Mouse (Mus musculus) embryo, embryonic 10 days (tissue): ENCODE results near the gene Llph.

ENCODE experiments used
- DNase-seq: peaks from one replicate; pipeline ENCODE4 v3.0.0-alpha.2; 2015; ENCODE audit warnings: low spot score

Gene Llph

DNA sequence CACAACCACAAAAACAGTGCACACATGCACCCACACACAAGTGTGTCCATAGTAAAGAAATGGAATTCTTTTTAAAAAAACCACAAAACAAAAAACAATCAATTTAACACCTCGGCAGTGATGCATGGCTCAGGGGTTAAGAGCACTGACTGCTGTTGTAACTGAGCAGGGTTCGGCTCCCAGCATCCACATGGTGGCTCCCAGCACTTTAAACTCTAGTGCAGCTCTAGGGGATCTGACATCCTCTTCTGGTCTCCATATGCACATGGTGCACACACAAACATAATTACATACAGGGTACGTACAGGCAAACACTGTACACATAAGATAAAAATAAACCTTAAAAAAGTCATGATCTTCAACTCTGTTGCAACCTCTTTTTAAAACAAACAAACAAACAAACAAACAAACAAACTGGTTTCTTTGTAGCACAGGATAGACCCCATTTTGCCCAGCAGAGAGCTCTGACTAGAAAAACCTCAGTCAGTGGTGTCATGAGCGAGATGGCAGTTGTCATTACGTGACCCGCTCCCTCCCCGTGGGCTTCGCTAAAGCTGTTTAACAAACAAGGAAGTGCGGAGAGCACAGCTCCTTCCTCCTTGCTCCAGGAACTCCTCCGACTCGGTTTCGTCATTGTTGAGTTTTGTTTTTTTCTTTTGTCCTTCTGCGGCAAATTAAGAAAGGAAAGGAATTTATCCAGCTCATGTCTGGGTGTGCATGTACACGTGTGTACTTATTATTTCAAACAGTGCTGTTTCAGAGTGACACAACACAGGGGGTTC, 7.1 kb upstream of the Llph start:
- DNase-seq: no peak

DNA sequence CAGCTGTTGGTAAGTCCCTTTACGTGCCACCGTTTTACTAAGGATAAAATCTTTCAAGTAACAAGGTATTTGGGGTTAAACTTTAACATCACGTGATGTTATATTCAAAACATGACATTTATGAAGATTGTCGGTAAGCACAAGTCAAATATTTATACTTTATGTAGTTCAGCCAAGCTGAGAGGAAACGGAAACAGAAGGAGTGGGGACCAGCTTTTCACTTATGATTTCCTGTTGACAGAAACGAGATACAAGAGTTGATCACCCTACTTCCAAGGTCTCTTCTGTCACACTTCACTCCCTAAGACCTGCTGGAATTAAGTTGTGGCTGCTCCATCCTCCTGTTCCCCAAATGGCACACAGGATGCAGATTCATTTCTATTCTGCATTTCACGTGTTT, 6.1 kb upstream of the Llph start:
- DNase-seq: no peak

DNA sequence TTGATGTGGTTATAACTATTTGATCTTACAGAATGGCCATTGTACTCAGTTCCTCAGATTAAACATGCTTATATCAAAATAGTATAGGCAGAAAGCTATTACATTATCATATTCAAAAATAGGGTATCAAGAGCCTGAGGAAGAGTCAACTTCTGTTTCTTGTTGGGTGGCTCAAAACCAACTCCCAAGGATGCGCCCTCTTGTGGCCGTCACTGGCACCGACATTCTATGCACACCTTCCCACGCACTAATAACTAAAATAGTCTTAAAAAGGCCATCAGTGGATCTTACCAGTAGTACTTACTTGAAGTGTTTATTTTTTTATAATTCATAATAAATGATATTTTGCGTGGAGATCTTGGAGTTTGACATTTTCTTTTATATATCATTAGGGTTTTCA, 4.8 kb downstream of the Llph start:
- peak; percentile 87 for DNase-seq

DNA sequence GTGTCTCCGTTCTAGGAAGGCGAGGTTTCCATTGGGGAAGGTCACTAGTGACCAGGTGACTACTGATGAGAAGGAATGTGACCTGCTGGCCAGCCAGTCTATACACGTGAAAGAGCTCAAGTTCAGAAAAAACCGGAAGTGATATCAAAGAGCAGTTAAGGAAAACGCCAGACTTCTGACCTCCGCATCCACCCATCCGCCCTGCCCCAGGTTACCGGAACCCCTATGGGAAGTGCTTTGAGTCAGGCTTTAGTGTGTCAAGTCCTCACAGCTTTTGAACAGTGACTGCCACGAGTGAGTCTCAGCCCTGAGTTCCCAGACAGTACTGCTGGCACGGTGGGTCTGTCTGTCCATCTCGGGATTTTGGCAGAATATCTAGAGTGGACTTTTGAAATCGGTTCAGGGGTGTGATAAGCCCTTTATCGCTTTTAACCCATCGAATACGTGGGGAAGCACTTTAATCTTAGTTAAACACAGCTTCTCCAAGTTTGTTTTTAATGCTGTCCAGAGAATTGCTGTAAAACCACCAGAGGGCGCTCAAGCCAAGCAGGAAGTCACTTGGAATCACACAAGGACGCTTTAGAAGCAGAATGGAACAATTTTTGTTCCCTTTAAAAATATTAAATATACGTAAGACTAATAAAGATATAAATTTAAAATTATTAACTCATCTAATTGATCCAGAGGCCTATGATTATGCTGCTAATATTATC, 6.9 kb downstream of the Llph start:
- DNase-seq: peak; percentile 79

DNA sequence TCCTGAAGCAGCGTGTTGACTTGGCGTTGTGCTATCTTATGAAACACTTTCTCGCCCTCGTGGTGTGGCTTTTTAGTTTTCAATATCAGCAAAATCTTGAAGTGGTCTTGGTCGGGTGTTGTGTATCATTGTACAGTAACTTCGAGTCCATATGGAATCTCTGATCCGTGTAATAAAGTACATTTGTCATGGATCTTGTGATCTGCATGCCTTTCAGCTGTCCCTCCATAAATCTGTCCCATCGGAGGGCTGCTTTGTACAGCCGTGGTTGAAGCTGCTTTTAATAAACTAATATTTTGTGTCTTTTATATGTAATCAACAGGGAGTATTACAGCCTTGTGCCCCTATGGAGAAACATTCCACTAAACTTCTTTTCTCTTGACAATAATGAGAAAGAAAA, 10.0 kb downstream of the Llph start:
- no peak for DNase-seq

DNA sequence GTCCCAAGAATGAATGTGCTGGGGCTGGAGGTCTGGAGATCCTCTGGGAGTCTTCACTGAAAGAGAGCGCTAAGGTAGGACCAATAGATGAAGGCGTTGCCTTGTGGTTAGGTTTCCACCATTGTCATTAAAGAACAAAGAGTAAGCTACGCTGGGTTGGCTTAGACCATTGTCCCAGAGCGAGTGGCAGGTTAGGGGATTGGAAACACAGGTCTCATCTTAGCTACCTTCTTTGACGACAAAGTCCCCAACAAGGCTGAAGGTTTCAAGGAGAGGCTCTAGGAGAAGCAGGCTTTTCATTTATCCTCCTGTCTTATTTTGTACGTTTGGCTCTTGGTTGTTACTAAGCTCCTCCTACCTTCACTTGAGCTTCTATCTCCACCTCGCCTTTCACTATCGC, 11.4 kb downstream of the Llph start:
- no peak for DNase-seq

DNA sequence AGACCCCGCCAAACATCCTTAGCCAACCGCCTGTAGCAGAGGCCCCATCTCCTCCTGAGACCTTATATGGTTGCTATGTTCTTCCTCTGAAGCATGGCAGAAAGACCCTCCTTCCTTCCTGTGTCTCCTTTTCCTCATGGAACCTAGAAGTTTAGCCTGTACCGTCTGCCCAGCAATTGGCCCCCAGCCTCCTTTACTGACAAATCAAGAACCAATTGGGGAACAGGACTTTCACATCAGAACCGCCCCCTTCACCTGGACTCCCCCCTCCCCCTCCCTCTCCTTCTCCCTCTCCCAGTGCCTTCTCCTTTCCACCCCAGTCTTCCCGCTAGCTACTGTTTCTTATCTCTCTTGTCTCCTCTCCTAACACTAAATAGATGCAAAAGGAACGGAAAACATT, 12.6 kb downstream of the Llph start:
- no peak for DNase-seq

DNA sequence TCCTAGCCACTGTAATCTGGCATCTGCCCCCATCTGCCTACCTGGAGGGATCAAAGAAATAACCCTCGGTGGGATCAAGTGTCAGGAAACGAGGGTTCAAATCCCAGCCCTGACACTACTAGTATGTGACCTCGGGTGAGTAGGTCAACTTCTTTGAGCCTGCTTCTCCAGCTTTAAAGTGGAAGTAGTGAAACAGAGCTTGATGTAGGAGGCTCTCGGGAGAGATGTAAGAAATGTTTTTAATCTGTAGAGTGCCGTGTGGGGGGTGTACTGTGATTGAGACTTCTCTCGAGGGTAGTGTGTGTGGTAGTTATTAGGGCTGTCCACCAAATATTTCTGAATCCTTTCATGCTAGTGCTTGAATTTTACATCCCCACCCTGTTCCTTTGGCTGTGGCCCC, 15.6 kb downstream of the Llph start:
- peak; percentile 40 for DNase-seq

DNA sequence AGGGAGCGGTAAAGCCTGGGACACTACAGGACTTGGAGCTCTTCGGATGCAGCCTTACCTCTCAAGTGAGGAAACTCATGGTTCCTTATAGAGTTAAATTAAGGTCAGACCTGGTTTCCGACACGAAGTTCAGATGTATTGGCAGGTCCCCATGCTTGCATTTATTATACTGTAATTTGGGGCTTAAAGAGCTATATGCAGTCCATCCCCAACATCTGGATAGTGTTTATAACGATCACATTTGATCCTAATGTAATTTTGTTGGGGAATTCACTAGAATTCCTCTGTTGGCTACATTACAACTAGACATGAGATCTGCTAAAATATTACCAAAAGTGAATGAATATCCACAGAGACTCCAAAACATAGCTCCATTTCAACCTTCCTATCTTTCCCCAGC, 18.8 kb downstream of the Llph start:
- DNase-seq: no peak

DNA sequence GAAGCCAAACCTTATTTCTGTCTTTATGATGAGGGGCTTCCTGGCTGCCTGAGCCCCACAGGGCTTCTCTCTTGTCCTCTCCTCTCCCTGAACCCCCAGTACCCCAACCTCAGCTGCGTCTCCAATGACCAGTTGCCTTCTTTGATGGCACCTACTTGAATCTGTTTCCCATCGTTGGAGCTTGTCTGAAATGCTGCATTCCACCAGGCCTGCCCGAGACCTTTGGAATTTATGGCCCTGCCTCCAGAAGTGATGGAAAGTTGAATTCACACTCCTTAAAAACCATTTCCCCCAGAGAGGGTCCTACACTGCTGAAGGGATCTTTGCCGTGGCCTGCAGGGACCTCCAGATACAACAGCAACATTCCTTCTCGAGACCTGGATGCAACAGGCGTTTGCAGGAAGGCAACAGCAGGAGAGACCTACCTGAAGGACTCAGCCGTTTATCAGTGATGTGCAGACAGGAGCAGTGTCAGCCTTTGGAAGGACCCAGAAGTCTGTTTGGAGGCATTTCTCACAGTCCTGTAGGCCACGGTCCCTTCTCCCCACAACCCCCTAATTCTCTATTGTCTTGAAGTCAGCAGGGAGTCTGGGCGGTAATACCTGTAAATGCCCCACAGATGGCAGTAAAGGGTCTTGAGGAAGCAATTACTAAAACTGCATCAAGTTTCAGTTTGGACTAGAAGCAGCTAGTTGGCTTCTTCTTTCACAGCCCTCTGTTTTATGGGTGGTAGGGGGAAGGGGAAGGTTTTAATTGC, 20.3 kb downstream of the Llph start:
- peak; percentile 88 for DNase-seq

DNA sequence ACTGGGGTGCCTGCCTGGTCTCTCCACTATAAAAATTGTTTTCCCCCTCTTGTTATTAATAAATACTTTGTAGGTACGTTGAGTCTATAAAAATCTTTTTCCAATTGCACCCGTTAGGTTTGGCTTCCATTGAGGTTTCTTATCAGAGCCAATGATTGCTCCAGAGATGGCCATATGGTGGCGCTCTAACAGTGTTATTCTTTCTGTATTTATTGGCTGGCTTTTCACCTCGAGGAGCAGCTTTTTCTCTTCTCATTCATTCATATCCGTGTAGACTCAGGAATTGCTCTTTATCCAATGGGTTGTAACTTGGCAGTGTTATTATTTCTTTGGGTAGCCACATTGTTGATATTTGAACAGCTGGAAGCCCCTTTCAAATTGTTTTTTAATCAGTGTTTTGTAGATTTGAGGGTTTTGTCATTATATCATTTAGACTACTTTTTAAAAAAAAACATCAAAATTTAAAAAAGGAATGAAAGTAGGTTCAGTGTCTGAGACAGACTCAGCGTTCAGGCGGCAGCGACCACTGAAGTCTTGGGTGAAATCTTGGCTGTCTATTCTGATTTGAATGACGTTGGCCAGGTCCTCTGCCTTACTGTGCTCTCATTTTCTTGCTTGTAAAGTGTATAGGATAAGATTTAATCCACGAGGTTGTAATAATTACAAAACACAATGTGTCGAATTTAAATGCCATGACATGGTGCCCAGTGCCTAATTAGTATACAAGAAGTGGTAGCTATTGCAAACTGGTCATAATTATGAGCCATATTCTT, 24.2 kb downstream of the Llph start:
- DNase-seq: peak; percentile 14

DNA sequence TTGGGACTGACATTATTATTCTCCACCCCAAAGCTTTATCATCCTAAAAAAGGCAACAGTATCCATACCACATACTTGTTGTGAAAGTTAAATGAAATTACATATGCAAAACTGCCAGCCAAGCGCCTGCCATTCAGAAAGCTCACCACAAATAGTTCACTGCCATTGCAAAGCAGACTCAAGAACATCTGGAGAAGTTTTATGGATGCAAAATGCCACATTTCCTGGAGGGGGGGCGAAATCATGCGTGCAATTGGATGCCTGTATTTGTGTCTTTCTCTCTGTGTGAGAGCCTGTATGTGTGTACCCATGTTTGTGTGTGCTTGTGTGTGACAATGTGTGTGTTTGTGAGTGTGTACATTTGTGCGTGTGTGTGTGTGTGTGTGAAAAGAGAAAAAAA, 24.9 kb downstream of the Llph start:
- no peak for DNase-seq

DNA sequence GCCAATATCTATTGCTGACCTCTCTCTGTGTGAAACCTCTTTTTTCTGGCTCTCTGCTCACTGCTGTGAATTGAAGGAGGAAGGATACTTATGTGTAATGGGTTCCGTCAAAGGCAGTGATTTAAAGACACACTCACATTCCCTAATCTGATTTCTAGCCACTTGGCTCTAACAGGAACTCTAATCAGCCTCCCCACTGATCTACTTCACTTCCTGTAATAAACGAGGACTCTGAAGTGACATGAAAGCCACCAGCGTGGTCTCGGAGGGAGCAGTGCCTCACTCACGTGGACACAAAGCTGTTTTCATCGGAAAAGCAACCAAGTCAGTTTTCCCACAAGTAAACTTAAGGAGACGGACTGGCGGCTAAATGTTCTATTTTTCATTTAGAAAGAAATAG, 25.9 kb downstream of the Llph start:
- DNase-seq: peak; percentile 36

DNA sequence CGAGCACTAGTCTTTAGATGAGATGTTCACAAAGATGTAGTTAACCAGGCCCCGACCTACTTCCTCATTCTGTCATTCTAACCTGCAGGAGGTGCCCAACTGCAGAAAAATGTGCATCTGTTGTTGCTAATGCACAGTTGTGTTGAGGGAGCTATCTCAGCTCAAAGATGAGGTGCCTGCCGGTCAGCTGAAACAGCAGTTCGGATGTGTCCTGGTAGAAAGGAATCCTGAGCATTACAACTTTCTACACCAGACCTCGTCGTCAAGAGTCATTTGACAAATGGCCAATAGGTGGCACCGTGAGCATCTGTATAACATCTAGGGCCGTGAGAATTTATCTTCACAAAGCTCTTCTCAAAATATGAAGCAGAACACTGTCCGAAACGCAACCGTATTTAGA, 30.4 kb downstream of the Llph start:
- DNase-seq: peak; percentile 90

DNA sequence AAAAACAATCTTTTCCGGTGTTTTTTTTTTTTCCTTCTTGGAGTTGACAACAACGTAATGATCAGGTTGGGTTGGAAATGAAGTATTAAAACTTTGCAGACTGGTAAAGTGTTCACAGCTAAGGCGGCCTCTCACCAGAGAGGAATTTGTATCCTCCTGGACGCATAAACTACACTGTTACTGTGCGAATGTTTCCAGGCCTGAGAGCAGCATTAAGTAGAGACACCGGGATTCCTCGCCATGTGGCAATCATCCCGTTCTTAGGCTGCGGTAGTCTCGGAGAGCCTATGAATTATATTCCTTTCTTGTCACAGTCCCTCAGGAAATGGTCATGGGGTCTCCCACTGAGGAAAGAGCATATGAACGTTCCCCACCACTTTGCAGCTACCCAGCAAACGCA, 40.9 kb downstream of the Llph start:
- DNase-seq: no peak

DNA sequence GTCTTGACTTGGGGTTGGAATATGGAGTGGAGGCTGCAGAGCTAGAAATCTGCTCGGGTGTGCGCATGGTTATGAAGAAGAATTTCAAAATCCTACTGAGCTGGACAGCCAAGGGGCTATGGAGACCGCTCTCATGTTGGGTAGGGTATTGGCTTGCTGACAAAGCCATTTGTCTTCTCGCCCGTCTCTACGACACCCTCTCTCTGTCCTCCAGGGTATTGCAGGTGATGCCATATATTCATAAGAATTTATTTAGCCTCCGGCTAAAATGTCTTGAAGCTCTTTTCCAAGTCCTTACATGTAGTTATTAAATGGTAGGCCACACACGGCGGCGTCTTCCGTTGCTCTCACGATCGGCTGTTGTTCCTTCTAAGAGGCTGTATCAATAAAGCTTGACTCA, 43.1 kb downstream of the Llph start:
- DNase-seq: no peak

DNA sequence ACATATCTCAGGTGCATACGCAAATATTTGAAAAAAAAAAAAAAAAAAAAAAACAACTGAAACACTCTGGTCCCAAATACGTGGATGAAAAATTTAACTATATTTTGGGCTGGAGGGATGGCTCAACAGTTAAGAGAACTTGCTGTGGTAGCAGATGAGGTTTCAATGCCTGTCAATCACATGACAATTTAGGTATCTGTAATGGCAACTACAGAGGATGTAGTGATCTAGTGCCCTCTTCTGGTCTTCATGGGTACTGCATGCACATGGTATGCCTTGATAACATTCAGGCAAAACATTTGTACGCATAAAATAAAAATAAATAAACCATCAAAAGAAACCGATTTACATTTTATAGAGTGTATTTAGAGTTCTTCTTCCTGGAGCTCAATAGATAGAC, 43.9 kb downstream of the Llph start:
- DNase-seq: peak; percentile 77

DNA sequence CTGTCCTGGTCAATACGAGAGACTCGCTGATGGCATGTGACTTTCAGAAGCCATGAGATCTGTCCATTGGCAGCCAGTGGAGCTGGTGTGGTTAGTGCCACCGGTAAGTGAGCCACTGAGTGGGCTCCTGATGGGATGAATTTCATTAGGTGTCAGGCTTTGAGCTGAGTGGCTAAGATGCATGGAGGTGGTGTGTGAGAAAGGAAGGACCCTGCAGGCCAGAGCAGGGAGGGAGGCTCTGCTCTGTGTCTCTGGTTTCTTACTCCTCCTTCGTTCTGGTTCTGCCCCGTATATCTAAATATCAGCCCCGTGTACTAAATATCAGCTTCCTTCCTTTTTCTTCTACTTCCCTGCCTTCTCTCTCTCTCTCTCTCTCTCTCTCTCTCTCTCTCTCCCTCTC, 44.4 kb downstream of the Llph start:
- no peak for DNase-seq

DNA sequence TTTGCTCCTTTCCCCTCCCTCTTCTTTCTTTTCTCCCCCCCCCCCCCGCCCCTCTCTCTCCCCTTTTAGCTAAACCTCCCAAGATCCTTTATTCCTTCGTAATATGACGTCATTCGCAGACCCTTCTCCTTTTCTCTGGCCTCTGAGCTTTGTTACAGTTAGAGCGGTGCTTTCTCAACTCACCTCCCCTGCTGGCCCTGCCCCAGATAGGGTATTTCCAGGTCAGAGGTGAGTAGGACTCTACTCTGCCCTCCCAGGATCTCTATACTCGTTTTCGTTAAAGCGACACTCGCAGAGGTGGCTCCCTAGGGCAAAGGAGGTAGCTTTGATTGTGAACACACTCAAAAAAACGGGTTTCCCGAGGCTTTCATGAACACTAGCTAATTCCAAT, 45.0 kb downstream of the Llph start:
- peak; percentile 43 for DNase-seq

DNA sequence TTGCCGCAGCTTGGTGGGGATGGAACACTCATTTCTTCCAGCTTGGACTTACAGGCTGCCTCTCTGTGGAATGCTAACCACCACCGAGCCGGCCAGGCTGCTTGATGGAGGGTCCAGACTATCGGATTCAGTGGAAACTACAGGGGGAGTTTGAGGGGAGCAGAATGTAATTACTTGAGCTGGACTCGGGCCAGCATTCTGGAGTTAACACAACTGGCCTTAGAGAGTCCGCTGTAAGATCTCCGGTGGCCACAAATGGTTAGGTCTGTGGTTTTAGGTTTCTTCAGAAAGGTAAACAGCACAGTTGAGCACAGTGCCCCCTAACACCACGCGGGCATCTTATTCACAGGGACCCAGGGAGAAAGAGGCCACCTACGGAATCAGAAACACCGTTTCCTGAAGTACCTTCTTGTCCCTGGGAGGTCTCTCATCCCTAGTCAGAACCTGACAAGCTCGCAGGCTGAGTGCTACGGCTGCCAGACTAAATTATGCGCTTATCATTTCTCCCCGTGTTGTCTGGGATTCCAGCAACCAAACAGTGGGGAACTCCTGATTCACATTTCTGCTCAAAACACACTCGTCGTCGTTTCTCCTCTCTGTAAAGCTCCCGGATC, 45.5 kb downstream of the Llph start:
- DNase-seq: peak; percentile 65

DNA sequence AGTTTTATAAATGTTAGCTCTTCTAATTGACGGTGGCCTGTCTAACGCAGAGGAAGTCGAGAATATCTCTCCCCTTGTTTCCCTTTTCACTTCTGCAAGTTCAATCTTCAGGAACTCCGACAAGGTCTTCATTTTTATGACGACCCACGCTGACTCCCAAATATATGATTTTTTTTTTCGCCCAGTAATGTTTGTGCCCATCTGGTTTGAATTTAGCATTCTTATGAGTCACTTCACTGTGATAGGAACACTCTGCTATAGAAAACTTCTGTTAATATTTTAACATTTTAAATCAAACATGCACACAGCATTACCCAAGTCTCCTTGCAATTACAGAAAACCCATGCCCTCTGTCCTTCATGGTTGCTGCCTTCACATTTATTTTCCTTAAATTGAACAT, 46.5 kb downstream of the Llph start:
- DNase-seq: no peak
